Mouse (Mus musculus) C3H10T1/2 (cell line): ENCODE results near the gene Arhgef3. TPM values are rescaled to one million over a fixed set of nuclear protein-coding genes. Genes with fewer than 3 reads are reported as not detected.

Experiments
- polyA plus RNA-seq, 2 experiments: library from polyadenylated mRNA; unstranded; fragments of >200 nt; fragmentation: generic; extraction: Trizol; gene quantifications; one replicate each; pipeline ENCODE4 v1.2.1; 2012; ENCODE audit warnings: missing spikeins in 2 of 2

Arhgef3 gene
- polyA plus RNA-seq, result 1 to 10 TPM in 1 of 2 experiments, under 1 TPM in 1; 0.26 to 1.8 TPM

GRCm38 (mm10) chr14:27114362-27115274, at the start of gene Arhgef3:
Arhgef3 (plus strand) TSS chr14:27114899.

DNA sequence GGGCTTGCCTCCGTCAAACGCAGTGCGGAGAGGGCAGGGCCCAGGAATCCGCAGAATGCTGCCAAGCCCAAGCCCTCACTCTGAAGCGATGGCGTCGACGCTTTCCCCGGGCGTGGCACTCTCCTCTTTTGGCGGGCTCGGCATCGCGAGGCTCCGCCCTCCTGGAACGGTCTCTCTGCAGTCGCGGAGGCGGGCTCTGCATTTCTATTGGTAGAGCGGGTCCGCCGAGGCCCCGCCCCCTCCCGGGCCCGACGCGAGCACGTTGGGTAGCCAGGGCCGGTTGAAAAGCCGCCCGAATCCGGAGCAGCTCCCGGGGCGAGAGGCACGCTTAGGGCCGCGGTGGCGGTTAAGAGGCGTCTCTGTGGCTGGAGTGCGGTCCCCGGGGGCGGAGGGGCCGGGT, 313.9 kb downstream of the Arhgef3 start, which contains the start of gene Fam208a:
Gene Fam208a (plus strand): TSS at position 262 of the 400 bp plus-strand sequence.

Other genes with a start within 250 kb of the Arhgef3 start
- gene Asb14, start 220.3 kb upstream of the Arhgef3 start, polyA plus RNA-seq, result under 1 TPM in 1 of 2 experiments, not detected in 1; 0.07 TPM
- 1 to 10 TPM in 1 of 2 experiments, under 1 TPM in 1; 0.16 to 1.7 TPM for gene Appl1, start 143.7 kb upstream of the Arhgef3 start, polyA plus RNA-seq
- gene Hesx1, start 120.5 kb upstream of the Arhgef3 start, polyA plus RNA-seq, result not detected
- 1 to 10 TPM in 1 of 2 experiments, under 1 TPM in 1; 0.08 to 8.6 TPM for gene Il17rd, start 76.0 kb upstream of the Arhgef3 start, polyA plus RNA-seq